Mouse (Mus musculus) erythroid progenitor cell, adult 5-6 weeks (primary cell): ENCODE results near the gene N4bp2l2. TPM values are rescaled to one million over a fixed set of nuclear protein-coding genes. Genes with fewer than 3 reads are reported as not detected.
"Not testable (repeated sequence)": the region's sequence is repeated elsewhere in the genome, so short reads cannot be mapped to it uniquely, and the experiment has no call there.

Experiments
- ATAC-seq: replicated peaks from 2 replicates; pipeline ENCODE4 v1.8.0; 2016; ENCODE audit warnings: moderate number of reproducible peaks, mild to moderate bottlenecking, moderate TSS enrichment, inconsistent platforms; ENCODE audit not compliant: poor library complexity, low FRiP score, severe bottlenecking
- total RNA-seq, 2 experiments: library from RNA; stranded (forward) in 1 of 2; stranded (reverse) in 1 of 2; fragments of 150-400 nt in 1 of 2; fragments of 186-747, 209-891 nt in 1 of 2; gene quantifications; 2 replicates each; pipeline versions ENCODE4 v1.2.3 to v1.2.4; 2015 to 2017; ENCODE audit warnings: low replicate concordance in 2 of 2

N4bp2l2 gene
- total RNA-seq (2015; ENCODE audit: low replicate concordance) (63.1 and 109 TPM in 2 replicates), total RNA-seq (2017; ENCODE audit: low replicate concordance) (75.3 and 85.3 TPM in 2 replicates)

GRCm38 (mm10) chr5:150666133-150666739, at the start of gene N4bp2l2:
TSS of gene N4bp2l2 (minus strand) at chr5:150666183.
- not testable (repeated sequence) for ATAC-seq

DNA sequence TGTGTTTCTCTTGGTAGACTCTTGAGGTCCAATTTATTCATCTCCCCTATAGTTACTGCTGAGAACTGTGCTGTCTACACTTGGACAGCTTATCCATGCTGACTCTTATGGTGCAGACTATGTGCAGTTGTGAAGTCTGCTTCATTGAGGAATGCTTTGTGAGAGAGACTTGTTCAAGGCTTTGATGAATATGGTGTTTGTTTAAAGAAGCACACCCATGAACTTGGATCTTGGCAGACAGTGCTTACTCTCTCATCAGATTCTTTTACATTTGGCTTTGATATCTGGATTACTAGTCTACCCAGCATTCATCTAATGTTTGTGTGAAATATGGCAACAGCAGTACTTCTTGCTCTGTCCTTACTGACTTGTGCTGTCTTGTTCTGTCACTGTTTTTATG, 47.4 kb upstream of the N4bp2l2 start:
- ATAC-seq, result no peak

DNA sequence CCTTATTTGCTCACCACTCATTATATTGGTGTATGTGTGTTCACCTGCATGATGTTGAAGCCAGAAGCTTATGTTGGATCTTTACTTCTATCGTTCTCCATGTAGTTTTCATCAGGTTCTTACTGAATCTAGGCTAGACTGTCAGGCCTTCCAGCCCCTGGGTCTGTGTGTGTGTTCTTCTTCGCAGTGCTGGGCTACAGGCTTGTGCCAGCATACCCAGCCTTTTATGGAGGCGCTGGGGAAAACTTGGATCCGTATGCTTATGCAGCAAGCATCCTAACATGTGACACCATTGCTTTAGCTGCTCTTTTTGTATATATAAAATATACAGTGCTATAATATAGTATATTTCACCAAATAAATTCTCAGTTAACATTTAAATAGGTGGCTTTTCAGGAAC, 45.5 kb upstream of the N4bp2l2 start:
- no peak for ATAC-seq

- ATAC-seq, result not testable (repeated sequence)
Observed at GRCm38 (mm10) chr5:150707181-150707580, 41.2 kb upstream of the N4bp2l2 start.

- not testable (repeated sequence) for ATAC-seq
Observed at GRCm38 (mm10) chr5:150706651-150707050, 40.7 kb upstream of the N4bp2l2 start.

DNA sequence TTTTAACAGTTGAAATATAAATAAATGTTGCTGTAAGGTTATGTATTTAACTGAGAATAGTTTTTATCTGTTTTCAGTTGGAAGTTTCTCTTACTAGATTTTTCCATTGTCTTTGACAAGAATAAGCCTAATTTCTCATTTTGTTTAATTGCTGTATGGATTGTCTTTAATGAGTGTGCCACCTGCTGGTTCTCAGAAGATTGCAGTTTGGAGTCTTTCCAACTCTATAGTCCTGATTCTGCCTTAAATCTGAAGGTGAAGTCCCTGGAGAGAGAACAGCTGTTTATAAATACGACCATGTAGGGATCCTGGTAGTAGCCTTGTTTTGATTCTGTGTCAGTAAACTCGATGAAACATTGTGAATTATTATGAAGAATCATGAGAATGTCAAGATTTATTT, 36.7 kb upstream of the N4bp2l2 start:
- 0 out of 2 replicates have a peak, but pooled peaks have one; percentile 49 for ATAC-seq

GRCm38 (mm10) chr5:150693277-150693676, 27.3 kb upstream of the N4bp2l2 start:
- no peak for ATAC-seq

- no peak for ATAC-seq
Observed at GRCm38 (mm10) chr5:150690685-150691084, 24.7 kb upstream of the N4bp2l2 start.

- ATAC-seq, result not testable (repeated sequence)
Observed at GRCm38 (mm10) chr5:150682862-150683261, 16.9 kb upstream of the N4bp2l2 start.

- ATAC-seq, result no peak
Observed at GRCm38 (mm10) chr5:150674866-150675265, 8.9 kb upstream of the N4bp2l2 start.

DNA sequence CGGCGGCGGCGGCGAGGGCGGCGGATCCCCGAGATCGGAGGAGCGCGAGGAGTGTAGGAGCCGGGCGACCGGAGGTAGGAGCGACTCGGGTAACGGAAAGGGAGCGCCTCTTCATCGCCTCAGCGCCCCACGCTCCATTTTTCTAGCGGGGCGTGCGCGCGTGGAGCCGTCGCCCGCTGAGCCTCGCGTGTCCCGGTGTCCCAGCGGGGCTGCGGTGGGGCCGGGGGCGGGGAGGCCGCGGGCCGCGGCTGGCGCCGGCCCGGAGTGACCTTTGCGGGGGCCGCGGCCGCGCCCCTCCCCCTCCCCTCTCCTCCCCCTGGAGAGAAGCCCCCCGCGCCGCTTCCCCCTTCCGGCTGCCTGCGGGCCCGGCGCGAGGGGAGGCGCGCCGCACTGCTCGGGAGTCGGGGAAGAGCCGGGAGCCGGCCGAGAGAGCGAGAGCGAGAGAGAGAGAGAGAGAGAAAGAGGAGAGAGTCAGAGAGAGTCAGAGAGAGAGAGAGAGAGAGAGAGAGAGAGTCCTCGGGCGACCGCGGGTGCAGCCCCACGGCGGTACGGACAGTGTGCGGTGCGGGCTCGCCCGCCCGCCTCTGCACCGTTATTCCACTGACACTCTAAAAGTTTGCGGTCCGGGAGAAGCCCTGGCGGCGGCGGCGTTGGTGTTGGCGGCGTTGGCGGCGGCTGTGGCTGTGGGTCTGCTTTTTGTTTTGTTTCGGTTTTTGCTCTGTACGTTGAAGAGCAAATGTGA, 8.1 kb upstream of the N4bp2l2 start:
- ATAC-seq, result peak; percentile 52

GRCm38 (mm10) chr5:150673153-150673835, 7.3 kb upstream of the N4bp2l2 start, which contains the start of gene Pds5b:
TSS of gene Pds5b (plus strand) at chr5:150673739.
- peak; percentile 94 for ATAC-seq

- ATAC-seq, result no peak
Observed at GRCm38 (mm10) chr5:150672343-150672742, 6.4 kb upstream of the N4bp2l2 start.

DNA sequence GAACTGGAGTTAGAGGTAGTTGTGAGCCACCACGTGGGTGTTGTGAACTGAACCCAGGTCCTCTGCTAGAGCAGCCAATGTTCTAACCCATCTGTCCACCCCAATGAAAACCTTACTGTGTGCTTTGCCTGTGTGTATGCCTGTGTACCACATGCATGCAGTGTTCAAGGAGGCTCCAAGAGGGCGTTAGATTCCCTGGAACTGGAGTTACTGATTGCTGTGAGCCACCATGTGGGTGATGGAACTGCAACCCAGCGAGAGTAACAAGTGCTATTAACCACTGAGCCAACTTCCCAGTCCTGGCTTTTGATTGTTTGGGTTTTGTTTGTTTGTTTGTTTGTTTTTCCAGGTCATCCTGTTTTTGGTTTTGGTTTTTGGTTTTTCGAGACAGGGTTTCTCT, 2.7 kb upstream of the N4bp2l2 start:
- ATAC-seq, result no peak

DNA sequence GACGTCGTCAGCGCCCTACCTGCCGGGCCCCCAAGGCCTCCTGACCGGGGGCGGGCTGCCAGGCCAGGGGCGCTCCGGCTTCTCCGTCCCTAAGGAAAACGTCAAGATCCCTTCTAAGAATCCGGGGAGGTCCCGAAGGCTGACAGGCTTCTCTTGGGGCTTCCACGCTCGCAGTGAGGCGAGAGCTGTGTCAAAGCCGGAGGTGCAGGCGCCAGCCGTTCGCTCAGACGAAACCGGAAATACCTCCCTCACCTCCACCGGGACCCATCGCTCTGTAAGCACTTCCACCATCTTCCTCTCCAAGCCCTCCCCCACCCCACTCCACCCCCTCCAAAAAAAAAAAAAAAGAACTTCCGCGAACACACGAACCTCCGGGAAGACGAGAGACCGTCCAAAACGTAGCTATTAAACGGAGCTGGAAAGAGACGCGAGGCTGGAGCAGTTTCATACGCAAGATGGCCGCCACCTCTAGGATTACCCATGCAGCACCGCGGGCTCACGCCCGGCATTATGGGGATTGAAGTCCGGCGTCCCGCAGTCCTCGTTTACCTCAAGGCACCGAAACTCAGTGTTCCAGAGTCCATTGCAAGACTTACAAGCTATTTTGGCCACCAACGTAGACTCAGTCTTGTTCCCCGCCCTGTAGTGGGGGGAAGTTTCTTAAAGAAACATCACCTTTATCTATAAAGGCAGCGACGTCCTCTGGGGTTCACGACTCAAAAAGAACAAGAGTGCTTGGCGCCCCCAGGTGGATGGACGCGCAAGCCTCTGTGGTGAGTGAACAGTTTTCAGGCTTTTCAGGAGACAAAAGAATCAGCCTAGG, 640 bp downstream of the N4bp2l2 start:
- peak; percentile 98 for ATAC-seq

- ATAC-seq, result no peak
Observed at GRCm38 (mm10) chr5:150664794-150665131, 1.2 kb downstream of the N4bp2l2 start.

DNA sequence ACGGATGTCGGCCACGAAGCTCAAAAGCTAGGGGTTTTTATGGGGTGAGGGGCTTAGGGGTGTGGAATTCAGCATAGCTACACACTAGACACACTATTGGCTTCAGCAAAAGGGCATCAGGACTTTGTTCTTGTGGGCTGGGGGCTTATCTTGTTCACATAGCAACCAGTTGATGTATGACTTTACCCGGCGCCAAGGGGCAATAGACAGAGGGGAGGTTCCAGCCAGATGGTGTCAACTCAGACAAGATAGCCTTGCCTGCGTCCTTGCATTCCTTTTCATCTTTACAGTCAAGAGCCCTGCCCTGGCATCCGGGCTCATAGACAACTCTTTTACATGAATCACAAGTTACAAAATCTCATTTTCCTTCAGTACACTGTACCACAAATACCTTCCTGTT, 2.1 kb downstream of the N4bp2l2 start:
- not testable (repeated sequence) for ATAC-seq

DNA sequence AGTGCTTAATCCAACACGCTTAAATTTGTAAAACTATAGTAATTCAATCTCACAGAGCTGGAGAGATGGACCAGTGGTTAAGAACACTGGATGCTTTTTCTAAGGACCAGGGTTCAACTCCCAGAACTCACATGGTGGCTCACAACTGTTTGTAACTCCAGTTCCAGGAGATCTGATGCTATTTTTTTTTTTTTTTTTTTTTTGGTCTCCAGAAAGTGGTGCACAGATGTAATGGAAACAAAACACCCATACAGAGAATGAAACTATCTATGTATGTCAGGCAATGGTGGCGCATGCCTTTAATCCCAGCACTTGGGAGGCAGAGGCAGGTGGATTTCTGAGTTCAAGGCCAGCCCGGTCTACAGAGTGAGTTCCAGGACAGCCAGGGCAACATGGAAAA, 5.7 kb downstream of the N4bp2l2 start:
- ATAC-seq, result not testable (repeated sequence)

DNA sequence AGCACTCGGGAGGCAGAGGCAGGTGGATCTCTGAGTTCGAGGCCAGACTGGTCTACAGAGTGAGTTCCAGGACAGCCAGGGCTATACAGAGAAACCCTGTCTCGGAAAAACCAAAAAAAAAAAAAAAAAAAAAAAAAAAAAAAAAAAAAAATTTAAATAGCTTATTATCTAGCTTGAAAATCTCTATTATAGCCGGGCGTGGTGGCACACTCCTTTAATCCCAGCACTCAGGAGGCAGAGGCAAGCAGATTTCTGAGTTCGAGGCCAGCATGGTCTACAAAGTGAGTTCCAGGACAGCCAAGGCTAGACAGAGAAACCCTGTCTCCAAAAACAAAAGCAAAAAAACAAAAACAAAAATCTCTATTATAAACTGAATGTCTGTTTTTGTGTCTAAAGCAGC, 6.6 kb downstream of the N4bp2l2 start:
- not testable (repeated sequence) for ATAC-seq

DNA sequence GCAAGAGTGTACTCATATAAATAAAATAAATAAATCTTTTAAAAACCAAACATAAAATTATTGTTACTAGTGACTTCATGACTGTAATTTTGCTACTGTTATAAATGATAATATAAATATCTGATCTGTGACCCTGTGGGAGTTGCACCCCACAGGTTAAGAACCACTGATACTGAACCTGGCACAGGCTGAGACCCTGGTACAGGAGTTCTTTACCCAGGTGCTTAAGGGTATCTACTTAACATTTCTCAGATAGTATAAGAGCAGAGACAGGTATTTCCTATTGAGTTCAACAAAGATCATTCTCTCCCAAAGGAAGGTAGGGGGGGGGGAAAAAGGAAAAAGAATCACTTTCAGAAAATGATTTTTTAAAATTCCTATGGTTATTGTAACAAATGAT, 11.4 kb downstream of the N4bp2l2 start:
- no peak for ATAC-seq
